Mouse (Mus musculus) E14TG2a.4 (cell line): ENCODE results near the gene 4930562C15Rik.

Source experiments
- CTCF ChIP-seq: conservative IDR thresholded peaks from 2 replicates; pipeline ENCODE4 v1.5.1; 2014; ENCODE audit warnings: low read length
- NANOG ChIP-seq: IDR thresholded peaks from 2 replicates; pipeline ENCODE4 v1.6.1; 2014; ENCODE audit warnings: borderline replicate concordance, low read length, mixed read lengths
- POU5F1 ChIP-seq: IDR thresholded peaks from 2 replicates; pipeline ENCODE4 v1.6.1; 2014; ENCODE audit warnings: low read length, borderline replicate concordance

- TF ChIP-seq CTCF = no peak
- no peak for TF ChIP-seq NANOG
- TF ChIP-seq POU5F1 = no peak
Observed at GRCm38 (mm10) chr16:4861392-4861791, 26.2 kb downstream of the 4930562C15Rik start.
